Mouse (Mus musculus) left cerebral cortex, adult 8-10 months (tissue): ENCODE results near the gene Gm5478. TPM values are rescaled to one million over a fixed set of nuclear protein-coding genes. Genes with fewer than 3 reads are reported as not detected.
"Not testable (repeated sequence)": the region's sequence is repeated elsewhere in the genome, so short reads cannot be mapped to it uniquely, and the experiment has no call there.

Source experiments
- DNase-seq, 2 experiments: peaks; one replicate each; pipeline ENCODE4 v3.0.0; 2022; ENCODE audit warnings: low spot score in 2 of 2
- microRNA-seq, 2 experiments: library from miRNA; unstranded; fragments of <30 nt; microRNA quantifications; one replicate each; pipeline ENCODE4 v1.2.0; 2022
- total RNA-seq, 4 experiments: library from RNA; stranded (reverse); gene quantifications; 2 replicates each; pipeline ENCODE4 v1.2.4; 2022

Gene Gm5478
- not detected for total RNA-seq

DNA sequence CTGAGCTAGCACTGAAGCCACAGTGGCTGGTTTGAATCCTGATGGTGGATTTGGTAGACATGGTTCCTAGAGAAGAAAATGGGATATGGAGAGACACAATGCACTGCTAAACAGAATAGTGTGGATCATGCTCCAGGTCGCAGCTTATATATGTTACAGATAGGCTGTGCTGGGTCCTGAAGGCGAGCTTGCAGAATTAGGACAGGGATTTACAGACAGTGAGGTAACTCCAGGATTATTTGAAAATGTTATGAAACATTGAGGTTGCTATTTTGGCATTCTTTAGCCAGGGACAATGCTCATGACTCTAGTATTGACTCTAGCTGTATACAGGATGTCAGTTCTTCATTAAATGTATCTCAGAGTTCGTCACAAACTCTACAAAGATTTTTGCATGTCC, at the start of gene Gm5478:
TSS of gene Gm5478 (minus strand) at position 101 of the 400 bp plus-strand sequence.
- no peak for DNase-seq

DNA sequence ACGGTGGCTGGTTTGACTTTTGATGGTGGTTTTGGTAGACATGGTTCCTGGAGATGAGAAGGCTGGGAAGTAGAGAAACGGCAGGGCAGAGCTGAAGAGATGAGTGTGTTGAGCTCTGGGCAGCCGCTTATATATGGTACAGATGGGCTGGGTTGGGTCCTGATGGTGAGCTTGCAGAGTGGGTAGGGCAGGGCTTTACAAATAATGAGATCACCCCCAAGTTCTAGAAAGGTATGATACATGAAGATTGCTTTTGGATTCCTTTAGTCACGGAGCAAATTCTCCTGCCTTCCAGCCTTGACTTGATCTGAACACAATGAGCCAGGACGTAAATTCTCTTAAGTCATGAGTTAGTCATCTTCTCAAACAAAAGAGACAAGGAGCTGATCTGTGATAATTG, 47.0 kb upstream of the Gm5478 start, which contains the start of gene Krt6a:
TSS of gene Krt6a (minus strand) at position 101 of the 400 bp plus-strand sequence.
- no peak for DNase-seq

DNA sequence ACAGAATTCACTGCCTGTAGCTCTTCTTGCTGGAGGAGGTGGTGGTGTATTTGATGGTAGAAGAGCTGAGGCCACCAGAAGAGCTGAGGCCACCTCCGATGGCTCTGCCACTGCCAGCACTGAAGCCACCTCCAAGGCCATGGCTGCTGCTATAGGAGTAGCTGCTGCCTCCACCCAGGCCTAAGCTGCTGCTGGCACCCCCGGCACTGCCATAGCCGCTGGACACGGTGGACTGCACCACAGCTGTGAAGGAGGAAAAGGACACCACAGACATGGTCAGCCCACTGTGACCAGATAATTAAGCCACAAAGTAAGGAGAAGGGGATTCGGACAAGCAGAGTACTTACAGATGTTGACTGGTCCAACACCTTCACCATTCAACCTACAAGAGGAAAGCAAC, 43.3 kb upstream of the Gm5478 start:
- DNase-seq, result not testable (repeated sequence)

DNA sequence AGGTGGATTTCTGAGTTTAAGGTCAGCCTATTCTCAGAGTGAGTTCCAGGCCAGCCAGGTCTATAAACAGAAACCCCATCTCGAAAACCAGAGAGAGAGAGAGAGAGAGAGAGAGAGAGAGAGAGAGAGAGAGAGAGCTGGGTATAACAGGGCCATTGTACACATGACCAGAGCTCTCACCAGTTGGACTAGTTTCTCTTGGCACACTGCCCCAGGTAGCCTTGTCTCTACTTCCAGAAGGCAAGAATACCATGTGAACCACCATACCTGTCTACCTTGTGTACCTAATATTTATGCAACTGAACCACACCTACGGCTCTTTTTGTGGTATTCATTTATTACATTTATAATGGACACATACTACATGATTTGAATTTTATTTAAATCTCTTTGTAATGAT, 41.0 kb upstream of the Gm5478 start:
- no peak for DNase-seq

DNA sequence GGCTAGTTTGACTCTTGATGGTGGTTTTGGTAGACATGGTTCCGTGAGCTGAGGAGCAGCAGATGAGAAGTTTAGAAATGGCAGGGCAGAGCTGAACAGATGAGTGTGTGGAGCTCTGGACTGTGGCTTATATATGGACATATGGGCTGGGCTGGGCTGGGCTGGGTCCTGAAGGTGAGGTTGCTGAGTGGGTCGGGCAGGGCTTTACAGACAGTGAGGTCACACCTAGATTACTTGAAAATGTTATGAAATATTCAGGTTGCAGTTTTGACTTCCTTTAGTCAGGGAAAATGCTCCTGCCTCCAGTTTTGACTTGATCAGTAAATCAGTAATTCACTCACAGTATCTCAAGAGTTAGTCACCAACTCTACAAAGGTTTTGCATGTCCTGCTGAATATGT, 33.0 kb upstream of the Gm5478 start, which contains the start of gene Krt6b:
TSS of gene Krt6b (minus strand) at position 101 of the 400 bp plus-strand sequence.
- no peak for DNase-seq

DNA sequence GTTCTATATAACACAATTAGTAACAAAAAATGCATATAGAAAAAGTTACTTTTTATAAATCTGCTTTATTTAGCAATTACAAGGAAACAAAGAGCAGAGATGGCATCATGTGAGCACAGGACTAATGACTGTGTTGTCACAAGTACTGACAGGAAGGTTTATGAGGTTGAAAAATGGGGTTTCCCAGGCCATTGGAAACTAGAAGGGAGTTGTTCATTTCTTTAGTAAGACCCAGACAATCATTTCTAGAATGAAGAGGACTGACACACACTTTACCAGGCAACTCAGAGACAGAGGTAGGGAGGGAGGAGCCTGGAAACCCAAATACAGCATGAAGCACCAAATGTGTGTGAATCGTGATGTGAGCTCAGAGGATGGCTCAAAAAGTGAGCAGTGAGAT, 28.8 kb upstream of the Gm5478 start:
- no peak for DNase-seq

DNA sequence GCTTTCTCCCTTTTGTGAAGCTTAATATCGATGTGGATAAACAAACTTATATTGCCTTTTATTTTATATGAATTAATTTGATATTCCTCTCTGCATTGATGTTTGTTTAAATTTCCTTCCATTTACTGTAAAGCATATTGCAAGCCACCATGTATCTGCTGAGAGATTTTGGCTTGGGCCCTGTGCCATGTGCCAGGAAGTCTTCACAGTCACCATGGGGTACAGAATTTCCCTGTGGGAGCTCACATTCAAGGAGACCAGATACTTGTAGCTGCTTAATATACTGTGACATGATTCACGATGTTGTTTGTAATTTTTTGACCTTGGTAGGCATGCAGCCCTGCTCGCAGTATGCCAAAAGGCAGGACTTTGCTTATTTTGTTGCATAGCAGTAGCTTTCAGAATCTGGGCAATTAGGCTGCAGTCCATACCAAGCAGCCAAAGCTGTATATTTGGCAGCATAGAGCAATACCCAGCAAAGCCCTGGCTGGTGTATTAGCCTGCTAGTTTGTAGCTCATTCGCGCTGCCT, 5.6 kb upstream of the Gm5478 start:
- no peak for DNase-seq

DNA sequence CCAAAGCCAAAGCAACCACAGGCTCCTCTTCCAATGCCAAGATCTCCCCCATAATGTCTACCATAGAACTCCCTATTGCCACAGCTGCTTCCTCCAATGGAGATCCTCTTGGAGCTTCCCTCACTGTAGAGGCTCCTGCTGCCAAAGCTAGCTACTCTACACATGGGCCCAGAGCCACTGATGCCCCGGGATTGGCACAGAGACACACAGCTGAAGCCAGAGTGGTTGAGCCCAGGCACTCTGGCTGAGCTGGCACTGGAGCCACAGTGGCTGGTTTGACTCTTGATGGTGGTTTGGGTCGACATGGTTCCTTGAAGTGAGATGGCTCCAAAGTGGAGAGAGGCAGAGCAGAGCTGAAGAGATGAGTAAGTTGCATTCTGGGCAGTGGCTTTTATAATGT, 19.3 kb downstream of the Gm5478 start, which contains the start of gene Gm5414:
TSS of gene Gm5414 (minus strand) at position 305 of the 400 bp plus-strand sequence.
- no peak for DNase-seq

DNA sequence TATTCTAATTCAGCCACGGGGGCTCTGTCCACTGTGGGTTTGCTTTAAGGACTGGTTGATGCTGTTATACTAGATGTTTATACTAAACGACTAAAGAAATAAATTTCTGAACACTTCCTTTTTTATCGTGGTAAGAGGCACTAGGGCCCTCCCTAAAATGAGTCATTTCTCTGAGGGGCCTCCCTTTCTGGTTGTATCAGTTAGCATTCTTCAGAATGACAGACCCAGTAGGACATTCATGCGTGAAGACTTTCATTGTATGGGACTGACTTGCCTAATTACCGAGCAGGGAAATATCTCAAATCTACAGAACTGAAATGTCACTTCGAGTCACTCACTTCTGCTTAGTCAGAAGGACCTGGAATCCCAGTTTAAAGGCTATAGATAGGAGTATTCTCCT, 48.1 kb downstream of the Gm5478 start:
- no peak for DNase-seq

Small RNA genes within 50 kb of the gene (microRNA-seq; reads per million reads assigned to microRNA genes)
- 0 reads per million in 2 experiments for gene Gm44342
- gene Gm44383, result 0 reads per million in 2 experiments
- 0 reads per million in 2 experiments for gene Gm44479

Other genes starting within 250 kb of the Gm5478 start
- gene Krt7, start 236.3 kb downstream of the Gm5478 start, total RNA-seq, result under 1 TPM in 3 of 4 experiments, not detected in 1; 0.15 to 0.65 (median 0.19) TPM
- under 1 TPM in 1 of 4 experiments, not detected in 3; 0.21 TPM for gene Krt87, start 208.6 kb downstream of the Gm5478 start, total RNA-seq
- gene Krt88, start 199.6 kb downstream of the Gm5478 start, total RNA-seq, result not detected
- not detected for gene Krt81, start 183.6 kb downstream of the Gm5478 start, total RNA-seq
- gene Krt86, start 173.9 kb downstream of the Gm5478 start, total RNA-seq, result not detected
- gene Krt83, start 155.9 kb downstream of the Gm5478 start, total RNA-seq, result not detected
- not detected for gene Gm49425, start 130.1 kb downstream of the Gm5478 start, total RNA-seq
- not detected for gene Krt84, start 114.6 kb downstream of the Gm5478 start, total RNA-seq
- gene Krt82, start 96.7 kb downstream of the Gm5478 start, total RNA-seq, result not detected
- not detected for gene Krt90, start 84.4 kb downstream of the Gm5478 start, total RNA-seq
- not detected for gene Krt75, start 73.5 kb downstream of the Gm5478 start, total RNA-seq
- not detected for gene Gm5414, start 19.2 kb downstream of the Gm5478 start, total RNA-seq
- gene Krt6b, start 32.9 kb upstream of the Gm5478 start, total RNA-seq, result not detected
- gene Krt6a, start 46.9 kb upstream of the Gm5478 start, total RNA-seq, result not detected
- gene Krt5, start 65.5 kb upstream of the Gm5478 start, total RNA-seq, result not detected
- not detected for gene Krt71, start 95.7 kb upstream of the Gm5478 start, total RNA-seq
- not detected for gene Krt72, start 139.1 kb upstream of the Gm5478 start, total RNA-seq
- gene Krt73, start 155.0 kb upstream of the Gm5478 start, total RNA-seq, result 1 to 10 TPM in 3 of 4 experiments, under 1 TPM in 1; 0.76 to 1.4 (median 1.1) TPM
- gene Krt2, start 170.8 kb upstream of the Gm5478 start, total RNA-seq, result under 1 TPM; 0.17 to 0.82 (median 0.39) TPM
- gene Krt1, start 203.4 kb upstream of the Gm5478 start, total RNA-seq, result 1 to 10 TPM; 1.7 to 3.3 (median 2.6) TPM
- gene Krt77, start 222.3 kb upstream of the Gm5478 start, total RNA-seq, result 10 to 100 TPM in 2 of 4 experiments, 1 to 10 TPM in 2; 7.2 to 11.8 (median 10.0) TPM
- not detected for gene Krt76, start 245.5 kb upstream of the Gm5478 start, total RNA-seq